Comparison of ENCODE assay signal across 9 mouse cellular contexts in genomic region chr11:87763988-87764876, GRCm38 (mm10). TPM values are rescaled to one million over a fixed set of nuclear protein-coding genes. Genes with fewer than 3 reads are reported as not detected.
DNase-seq lines count a peak whose midpoint lies in the region; ATAC-seq and TF ChIP-seq lines count a peak whose summit lies in the region.
"Had no signal": no experiment of that assay in that cellular context is flagged by ENCODE, and none has a peak within 500 bp of the region (broad histone marks: within the 10 kb centered on the region; RNA-seq: fewer than 3 reads in every experiment).

No protein-coding gene starts in this region.

- 1% methylated on average over 64 of the region's 65 CpGs for WGBS in lung, adult 2 months
- under 1% methylated on average over 61 of the region's 65 CpGs for WGBS in forebrain, embryonic 10.5 days
- under 1% methylated on average over 65 of the region's 65 CpGs for WGBS in kidney, postnatal 0 days
- under 1% methylated on average over 64 of the region's 65 CpGs for WGBS in lung, embryonic 15.5 days

- H3K9ac ChIP-seq in kidney, postnatal 0 days (ENCODE audit: low read depth, low read length) = peak overlapping the region; percentile 33
- H3K9ac ChIP-seq in lung, embryonic 15.5 days = peak overlapping the region; percentile 47

- peak overlapping the region; percentile 67 for H3K4me2 ChIP-seq in kidney, postnatal 0 days (ENCODE audit: low read length)
- H3K4me2 ChIP-seq in lung, embryonic 15.5 days = peak overlapping the region; percentile 93

- peak overlapping the region; percentile 85 for H3K27ac ChIP-seq in forebrain, embryonic 10.5 days
- H3K27ac ChIP-seq in kidney, postnatal 0 days = no peak overlapping the region
- no peak overlapping the region for H3K27ac ChIP-seq in lung, embryonic 15.5 days

- no peaks in the 10 kb centered on the region for H3K9me3 ChIP-seq in forebrain, embryonic 10.5 days
- H3K9me3 ChIP-seq in kidney, postnatal 0 days (replicated peaks; ENCODE audit: low read length) = no peaks in the 10 kb centered on the region
- no peaks in the 10 kb centered on the region for H3K9me3 ChIP-seq in lung, embryonic 15.5 days

- no peaks in the 10 kb centered on the region for H3K4me1 ChIP-seq in lung, adult 2 months (ENCODE audit: control insufficient read depth, insufficient read depth, low read length)
- peaks cover 42% of the 10 kb centered on the region for H3K4me1 ChIP-seq in forebrain, embryonic 10.5 days
- peaks cover 12% of the 10 kb centered on the region; the same call in 1 of the 2 replicates for H3K4me1 ChIP-seq in kidney, postnatal 0 days (replicated peaks; ENCODE audit: insufficient read depth, low read length)
- 0 out of 2 replicates have a peak, but pooled peaks cover 11% of the 10 kb centered on the region for H3K4me1 ChIP-seq in lung, embryonic 15.5 days

- H3K27me3 ChIP-seq in forebrain, embryonic 10.5 days (ENCODE audit: poor library complexity, severe bottlenecking) = peaks cover 84% of the 10 kb centered on the region
- H3K27me3 ChIP-seq in kidney, postnatal 0 days (ENCODE audit: insufficient read depth, low read length) = peaks cover 47% of the 10 kb centered on the region
- H3K27me3 ChIP-seq in lung, embryonic 15.5 days = peaks cover 78% of the 10 kb centered on the region

- no peak for TF ChIP-seq CTCF in lung, adult 2 months (IDR thresholded peaks at IDR 0.05; ENCODE audit: insufficient read depth, low read length)
- no peak for TF ChIP-seq CTCF in brain, embryonic 14.5 days (IDR thresholded peaks at IDR 0.05; ENCODE audit: borderline replicate concordance, extremely low read depth, insufficient read depth, insufficient read length)
- TF ChIP-seq CTCF in kidney, postnatal 0 days (IDR thresholded peaks at IDR 0.05; ENCODE audit: low read depth) = no peak

- H3K36me3 ChIP-seq in forebrain, embryonic 10.5 days (replicated peaks) = no peaks in the 10 kb centered on the region
- H3K36me3 ChIP-seq in kidney, postnatal 0 days (ENCODE audit: insufficient read depth, low read length) = no peaks in the 10 kb centered on the region
- no peaks in the 10 kb centered on the region for H3K36me3 ChIP-seq in lung, embryonic 15.5 days

- intact Hi-C loops in gastrocnemius, postnatal 36 days (cut with DNase I) = no loop called here

- peak; percentile 47 for ATAC-seq in kidney, postnatal 0 days (replicated peaks; ENCODE audit: low FRiP score, low read depth)
- ATAC-seq in lung, embryonic 15.5 days (ENCODE audit: borderline replicate concordance, extremely low read depth, low FRiP score, low TSS enrichment) = peak; percentile 12; the same call in 1 of the 2 replicates

- H3K4me3 ChIP-seq in lung, adult 2 months (replicated peaks; ENCODE audit: extremely low read depth, low read depth, low read length) = peak overlapping the region; percentile 35
- peak overlapping the region; percentile 72 for H3K4me3 ChIP-seq in forebrain, embryonic 10.5 days
- H3K4me3 ChIP-seq in kidney, postnatal 0 days (replicated peaks; ENCODE audit: low read depth, low read length) = peak overlapping the region; percentile 38
- peak overlapping the region; percentile 48 for H3K4me3 ChIP-seq in lung, embryonic 15.5 days

- TF ChIP-seq POLR2A in lung, adult 2 months (IDR thresholded peaks at IDR 0.05; ENCODE audit: borderline replicate concordance, extremely low read depth, low read depth, low read length) = no peak
- TF ChIP-seq POLR2A in brain, embryonic 14.5 days (IDR thresholded peaks at IDR 0.05; ENCODE audit: borderline replicate concordance, extremely low read depth, insufficient read depth, insufficient read length, poor library complexity, severe bottlenecking) = peak; percentile 9; the same call in 1 of the 2 replicates

- DNase-seq in lung, adult 2 months = no peak
- no peak for DNase-seq in lung, postnatal 14 days
- DNase-seq in brain, embryonic 14.5 days (ENCODE audit: low read depth) = peak; percentile 78
- peak; percentile 51 for DNase-seq in forebrain, embryonic 10.5 days (ENCODE audit: extremely low spot score, low spot score)
- peak; percentile 29 for DNase-seq in kidney, postnatal 0 days (ENCODE audit: low spot score)
- DNase-seq in right cerebral cortex, postnatal 10 days (ENCODE audit: low spot score in 2 of 2) = peak; percentile 65 to 71
- no peak for DNase-seq in gastrocnemius, postnatal 36 days

RNA-seq across cellular contexts. Expression of gene Tspoap1, which starts 3.9 kb away (rescaled TPM):
- 5.8 TPM in 2 replicates for polyA plus RNA-seq in lung, adult 2 months (2012; rRNA removed)
- polyA plus RNA-seq in brain, embryonic 14.5 days (2012; rRNA removed) = 150 and 168 TPM in 2 replicates
- polyA plus RNA-seq in forebrain, embryonic 10.5 days (2016; fragmentation: Nextera tagmentation; extraction: Ambion mirVana) = 11.0 and 11.1 TPM in 2 replicates
- 1.9 and 2.5 TPM in 2 replicates for polyA plus RNA-seq in kidney, postnatal 0 days (2015; fragmentation: Nextera tagmentation; extraction: Ambion mirVana)
- polyA plus RNA-seq in lung, embryonic 15.5 days (2015; fragmentation: Nextera tagmentation; extraction: Ambion mirVana) = 1.4 and 2.7 TPM in 2 replicates
- total RNA-seq in gastrocnemius, postnatal 36 days (2021) = under 1 TPM in 1 of 2 experiments, not detected in 1; 0.13 TPM

RNA-seq across cellular contexts. Expression of gene Supt4a, which starts 26.9 kb away (rescaled TPM):
- polyA plus RNA-seq in lung, adult 2 months (2012; rRNA removed) = 44.7 and 73.4 TPM in 2 replicates
- polyA plus RNA-seq in brain, embryonic 14.5 days (2012; rRNA removed) = 118 and 147 TPM in 2 replicates
- 153 and 160 TPM in 2 replicates for polyA plus RNA-seq in forebrain, embryonic 10.5 days (2016; fragmentation: Nextera tagmentation; extraction: Ambion mirVana)
- polyA plus RNA-seq in kidney, postnatal 0 days (2015; fragmentation: Nextera tagmentation; extraction: Ambion mirVana) = 165 and 171 TPM in 2 replicates
- 144 and 155 TPM in 2 replicates for polyA plus RNA-seq in lung, embryonic 15.5 days (2015; fragmentation: Nextera tagmentation; extraction: Ambion mirVana)
- total RNA-seq in gastrocnemius, postnatal 36 days (2021) = 10 to 100 TPM; 26.8 to 37.6 TPM

RNA-seq across cellular contexts. Expression of gene Mpo, which starts 29.1 kb away (rescaled TPM):
- 0.11 and 0.60 TPM in 2 replicates for polyA plus RNA-seq in lung, adult 2 months (2012; rRNA removed)
- polyA plus RNA-seq in brain, embryonic 14.5 days (2012; rRNA removed) = 0.28 and 0.51 TPM in 2 replicates
- polyA plus RNA-seq in forebrain, embryonic 10.5 days (2016; fragmentation: Nextera tagmentation; extraction: Ambion mirVana) = 4.5 and 5.1 TPM in 2 replicates
- polyA plus RNA-seq in kidney, postnatal 0 days (2015; fragmentation: Nextera tagmentation; extraction: Ambion mirVana) = 0.12 and 0.52 TPM in 2 replicates
- polyA plus RNA-seq in lung, embryonic 15.5 days (2015; fragmentation: Nextera tagmentation; extraction: Ambion mirVana) = 0.71 and 2.4 TPM in 2 replicates
- total RNA-seq in gastrocnemius, postnatal 36 days (2021) = not detected
- total RNA-seq: left cerebral cortex, postnatal 10 days had no signal

Comparison
In these comparisons a context has a peak if more than half of its experiments do, and no peak if none do; other contexts are left out.
1. DNase-seq: peak in brain, embryonic 14.5 days (single experiment), forebrain, embryonic 10.5 days (single experiment), kidney, postnatal 0 days (single experiment) and right cerebral cortex, postnatal 10 days (2 of 2); none in lung, adult 2 months (single experiment), lung, postnatal 14 days (single experiment) and gastrocnemius, postnatal 36 days (0 of 2).
2. RNA of gene Tspoap1, which starts 3.9 kb away (polyA plus RNA-seq): 150 to 168 TPM in brain, embryonic 14.5 days; 11.0 to 11.1 TPM in forebrain, embryonic 10.5 days, 5.8 TPM in lung, adult 2 months, 1.4 to 2.7 TPM in lung, embryonic 15.5 days and 1.9 to 2.5 TPM in kidney, postnatal 0 days; every median in the first group is over 10 times any median in the second.
3. Peak in every context shown above with its lines, with median percentiles within 50 percentile points of each other: H3K4me3 ChIP-seq.